Mouse (Mus musculus) C2C12 (cell line): ENCODE measurements around the gene Mfsd5.

Experiments
- CEBPB ChIP-seq: IDR thresholded peaks from one replicate; pipeline ENCODE4 v1.6.1; 2011; ENCODE audit warnings: low read depth, mild to moderate bottlenecking, control low read depth, moderate library complexity
- CTCF ChIP-seq: IDR thresholded peaks from one replicate; pipeline ENCODE4 v1.5.1; 2011; ENCODE audit not compliant: control insufficient read depth, insufficient read depth, insufficient read length
- FOSL1 ChIP-seq: IDR thresholded peaks from one replicate; pipeline ENCODE4 v1.8.0; 2011; ENCODE audit warnings: mild to moderate bottlenecking, low read length; ENCODE audit not compliant: poor library complexity, insufficient read depth, severe bottlenecking
- MAX ChIP-seq: IDR thresholded peaks from one replicate; pipeline ENCODE4 v1.6.1; 2011; ENCODE audit warnings: mild to moderate bottlenecking, control low read depth
- MYOD1 ChIP-seq: IDR thresholded peaks from one replicate; pipeline ENCODE4 v1.6.1; 2011; ENCODE audit warnings: low read depth; ENCODE audit not compliant: control insufficient read depth, insufficient read length
- MYOG ChIP-seq: IDR thresholded peaks from one replicate; pipeline ENCODE4 v1.6.1; 2011; ENCODE audit not compliant: control insufficient read depth, insufficient read length; ENCODE audit errors: extremely low read depth
- USF1 ChIP-seq: IDR thresholded peaks from one replicate; pipeline ENCODE4 v1.6.1; 2011; ENCODE audit warnings: low read depth, mild to moderate bottlenecking, control low read depth, moderate library complexity

GRCm38 (mm10) chr15:102280623-102281022 is 1.4 kb downstream of the Mfsd5 start:
- TF ChIP-seq CTCF (no peak), MAX (no peak), USF1 (no peak), CEBPB (no peak), MYOD1 (no peak), MYOG (no peak), FOSL1 (no peak)
